Mouse (Mus musculus) ES-E14 (cell line): ENCODE results near the gene Wrap53. TPM values are rescaled to one million over a fixed set of nuclear protein-coding genes. Genes with fewer than 3 reads are reported as not detected.

ENCODE experiments used
- DNase-seq: peaks from one replicate; pipeline ENCODE4 v3.0.0-alpha.2; 2013; ENCODE audit warnings: low read depth, low spot score
- H3K27ac ChIP-seq: 2 replicates; pipeline ENCODE4 v1.5.1; 2012; ENCODE audit warnings: low read depth, mild to moderate bottlenecking, low read length, moderate library complexity, mixed read lengths; ENCODE audit not compliant: poor library complexity, insufficient read depth, severe bottlenecking
- H3K36me3 ChIP-seq: 2 replicates; pipeline ENCODE4 v1.6.1; 2012; ENCODE audit warnings: mild to moderate bottlenecking, low read length, moderate library complexity, mixed read lengths; ENCODE audit not compliant: control insufficient read depth, poor library complexity, insufficient read depth, severe bottlenecking
- H3K4me1 ChIP-seq, 2 experiments: fragments of 150-350 bp in 1 of 2; sonication (generic) in 1 of 2; 2 replicates each; pipeline ENCODE4 v1.6.1; 2012; ENCODE audit warnings: low read length in 2 of 2, mild to moderate bottlenecking in 1 of 2, mixed read lengths in 1 of 2; ENCODE audit not compliant: control insufficient read depth in 2 of 2, insufficient read depth in 2 of 2, poor library complexity in 1 of 2
- H3K4me3 ChIP-seq, 2 experiments: fragments of 150-350 bp in 1 of 2; sonication (generic) in 1 of 2; 2 replicates each; pipeline ENCODE4 v1.5.1; 2012; ENCODE audit warnings: low read length in 2 of 2, low read depth in 1 of 2, mild to moderate bottlenecking in 1 of 2, mixed read lengths in 1 of 2; ENCODE audit not compliant: insufficient read depth in 1 of 2, poor library complexity in 1 of 2, severe bottlenecking in 1 of 2
- H3K9ac ChIP-seq: 2 replicates; pipeline ENCODE4 v1.6.1; 2012; ENCODE audit warnings: low read depth, mild to moderate bottlenecking, low read length, mixed read lengths; ENCODE audit not compliant: poor library complexity, insufficient read depth, severe bottlenecking
- H3K9me3 ChIP-seq: fragments of 150-350 bp; sonication (generic); 2 replicates; pipeline ENCODE4 v1.6.1; 2012; ENCODE audit warnings: low read depth, mild to moderate bottlenecking, low read length; ENCODE audit not compliant: control insufficient read depth, insufficient read depth
- CHD2 ChIP-seq: IDR thresholded peaks from 2 replicates; pipeline ENCODE4 v1.6.1; 2014; ENCODE audit warnings: mild to moderate bottlenecking, low read depth, low read length, inconsistent platforms
- HCFC1 ChIP-seq: IDR thresholded peaks from 2 replicates; pipeline ENCODE4 v1.6.1; 2012; ENCODE audit warnings: low read length, inconsistent platforms, borderline replicate concordance; ENCODE audit not compliant: insufficient read depth
- MAFK ChIP-seq: IDR thresholded peaks from 2 replicates; pipeline ENCODE4 v1.6.1; 2014; ENCODE audit warnings: mild to moderate bottlenecking, low read depth, low read length, inconsistent platforms; ENCODE audit not compliant: insufficient read depth
- ZC3H11A ChIP-seq: IDR thresholded peaks from 2 replicates; pipeline ENCODE4 v1.6.1; 2012; ENCODE audit warnings: low read depth, mild to moderate bottlenecking, inconsistent platforms, low read length, borderline replicate concordance
- ZNF384 ChIP-seq: IDR thresholded peaks from 2 replicates; pipeline ENCODE4 v1.6.1; 2012; ENCODE audit warnings: low read depth, low read length, inconsistent platforms
- in situ Hi-C, 2 experiments: fragments of 600-800 bp; cut with MboI; formaldehyde crosslinking; loops; one replicate each; pipeline ENCODE4 v1.15.1; 2025; ENCODE audit warnings: low sequenced_read_pairs in 2 of 2, inconsistent platforms in 1 of 2; ENCODE audit not compliant: unreplicated experiment in 2 of 2
- total RNA-seq: library from RNA; depleted of rRNA; stranded (reverse); fragments of 300-350 nt; gene quantifications from 2 replicates; pipeline ENCODE4 v1.2.3, GENCODE M21; 2012

The Wrap53 gene
- total RNA-seq, 1 experiment = 33.0 TPM

DNA sequence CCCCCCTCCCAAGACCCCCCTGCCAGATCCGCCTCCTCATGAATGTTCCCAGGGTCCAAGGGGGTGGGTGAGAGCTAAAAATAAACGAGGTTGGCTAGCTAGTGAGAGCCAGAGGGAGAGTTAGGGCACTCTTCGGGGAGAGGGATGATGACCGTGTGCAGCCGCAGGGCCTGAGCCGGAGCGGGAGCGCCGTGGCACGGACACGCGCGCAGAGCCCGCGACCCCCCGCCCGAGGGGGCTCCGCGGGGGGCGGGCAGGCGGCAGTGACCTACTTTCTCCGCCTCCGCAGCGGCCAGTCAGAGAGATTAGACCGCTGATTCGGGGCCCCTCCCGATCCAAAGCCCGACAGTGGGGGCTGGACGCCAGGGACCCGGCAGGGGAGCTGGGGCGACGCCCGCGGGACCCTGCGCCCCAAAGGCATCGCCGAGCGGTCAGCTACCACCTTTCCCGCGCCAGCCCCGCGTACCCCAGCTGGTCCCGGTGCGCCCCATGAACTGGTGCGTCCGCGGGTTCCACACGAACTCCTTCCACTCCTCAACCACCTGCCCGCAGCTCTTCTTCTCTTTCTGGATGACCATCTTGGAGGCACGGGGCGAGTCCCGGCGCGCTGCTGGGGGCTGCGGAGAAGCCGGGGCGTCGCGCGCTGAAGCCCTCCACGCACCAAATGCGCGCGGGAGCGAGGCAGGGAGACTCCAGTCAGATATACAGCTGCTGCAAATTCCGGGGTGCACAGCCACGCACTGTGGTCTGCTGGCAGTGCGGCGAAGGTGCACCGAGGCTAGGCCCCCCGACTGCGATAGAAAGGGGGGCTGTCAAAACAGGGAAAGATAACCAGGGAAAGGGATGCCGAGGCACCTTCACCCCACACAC is 25.0 kb upstream of the Wrap53 start:
- DNase-seq = no peak
- H3K9me3 ChIP-seq = no peaks in the 10 kb centered on the region
- in situ Hi-C loops = no loop called here
- H3K4me1 ChIP-seq = peaks cover 14 to 22% of the 10 kb centered on the region in 2 experiments; a peak in 3 of 4 replicates
- H3K4me3 ChIP-seq = peak overlapping the region; percentile 69 to 91
- no peak overlapping the region for H3K27ac ChIP-seq
- TF ChIP-seq ZC3H11A (no peak), MAFK (no peak), ZNF384 (no peak), HCFC1 (no peak), CHD2 (no peak)
- peak overlapping the region; percentile 48 for H3K9ac ChIP-seq
- H3K36me3 ChIP-seq = no peaks in the 10 kb centered on the region

DNA sequence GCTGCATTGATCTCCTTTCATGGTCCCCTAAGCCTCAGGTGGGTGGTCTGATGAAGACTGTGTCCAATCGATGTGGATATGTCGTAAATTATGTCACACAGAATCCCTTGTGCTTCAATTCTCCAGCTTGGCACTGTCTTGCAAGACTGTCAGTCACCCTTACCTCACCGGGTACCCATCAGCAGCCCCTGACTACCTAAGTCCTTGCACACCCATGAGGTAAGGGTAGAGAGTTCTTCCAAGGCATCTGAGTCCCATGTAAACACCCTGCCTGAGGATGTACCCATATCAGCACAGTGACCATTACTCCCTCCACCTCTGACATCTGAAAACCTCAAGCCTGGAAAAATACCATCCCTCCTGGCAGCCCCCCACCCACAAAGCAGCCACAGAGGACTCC is 24.3 kb upstream of the Wrap53 start:
- TF ChIP-seq HCFC1 (no peak), ZNF384 (no peak), MAFK (no peak), ZC3H11A (no peak), CHD2 (no peak)
- Histone ChIP-seq H3K27ac (no peak overlapping the region), H3K9ac (no peak overlapping the region), H3K36me3 (no peaks in the 10 kb centered on the region), H3K4me1 (peaks cover 17 to 26% of the 10 kb centered on the region in 2 experiments; a peak in 3 of 4 replicates), H3K9me3 (no peaks in the 10 kb centered on the region), H3K4me3 (peak overlapping the region; percentile 69 to 91; a peak in 2 of 4 replicates)
- in situ Hi-C loops = no loop called here
- DNase-seq = no peak

DNA sequence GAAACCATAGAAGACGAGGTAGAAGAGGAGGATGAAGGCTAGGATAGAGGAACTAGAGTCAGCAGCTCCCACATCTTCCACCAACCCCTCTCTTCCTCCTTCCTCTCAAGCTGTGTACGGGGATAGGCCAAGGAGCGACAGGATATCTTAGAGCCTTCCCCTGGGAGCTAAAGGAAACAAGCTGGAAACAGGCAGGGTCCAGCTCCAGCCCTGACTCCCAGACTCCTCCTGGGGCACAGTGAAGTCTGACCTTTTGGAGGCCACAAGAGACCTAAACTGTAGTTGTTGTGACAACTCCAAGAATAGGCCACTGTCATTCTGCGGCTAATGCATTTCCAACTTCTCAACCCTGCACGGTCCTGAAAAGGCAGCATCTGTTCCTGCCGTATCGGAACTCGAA is 23.5 kb upstream of the Wrap53 start:
- no peak for TF ChIP-seq MAFK
- TF ChIP-seq CHD2 = no peak
- no peak for TF ChIP-seq ZNF384
- no peak for TF ChIP-seq HCFC1
- TF ChIP-seq ZC3H11A = no peak
- Histone ChIP-seq H3K9me3 (no peaks in the 10 kb centered on the region), H3K9ac (no peak overlapping the region), H3K4me3 (no peak overlapping the region), H3K27ac (no peak overlapping the region), H3K4me1 (peaks cover 22 to 26% of the 10 kb centered on the region in 2 experiments), H3K36me3 (no peaks in the 10 kb centered on the region)
- in situ Hi-C loops = no loop called here
- DNase-seq = no peak

DNA sequence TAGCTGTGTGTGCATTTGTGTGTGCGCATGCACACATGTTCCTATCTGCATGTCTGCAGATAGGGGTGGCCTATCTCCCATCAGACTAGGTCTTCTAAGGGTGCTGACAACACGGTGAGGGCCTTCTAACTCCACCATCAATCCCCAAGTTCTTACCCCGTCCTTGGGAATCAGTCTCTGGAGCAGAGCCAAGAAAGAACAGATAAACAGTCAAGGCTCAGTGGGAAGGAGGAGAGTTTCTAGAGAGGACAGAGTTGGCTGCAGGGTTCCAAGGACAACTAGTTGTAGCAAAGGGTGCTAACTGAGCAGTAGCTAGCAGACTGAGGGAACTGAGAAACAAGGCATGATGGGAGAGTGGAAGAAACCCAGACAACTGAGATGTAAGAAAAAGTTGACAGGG is 21.7 kb upstream of the Wrap53 start:
- no peak overlapping the region for H3K4me3 ChIP-seq
- no peak for TF ChIP-seq ZNF384
- no peak for TF ChIP-seq CHD2
- TF ChIP-seq MAFK = no peak
- TF ChIP-seq HCFC1 = no peak
- TF ChIP-seq ZC3H11A = no peak
- no peak overlapping the region for H3K27ac ChIP-seq
- in situ Hi-C loops = no loop called here
- no peak overlapping the region for H3K9ac ChIP-seq
- H3K9me3 ChIP-seq = no peaks in the 10 kb centered on the region
- H3K4me1 ChIP-seq = peaks cover 22 to 26% of the 10 kb centered on the region in 2 experiments
- H3K36me3 ChIP-seq = no peaks in the 10 kb centered on the region
- DNase-seq = no peak
